Mouse (Mus musculus) layer of hippocampus, postnatal 36 days (tissue): ENCODE measurements at regions not wholly inside any gene's neighbourhood (a gene's known extent, or its start where the extent isn't known, plus 50 kb on each side); places are given as distances from the start of the nearest gene placed in this dataset.

Experiments used
- DNase-seq, 2 experiments: peaks; one replicate each; pipeline ENCODE4 v3.0.0; 2022

DNA sequence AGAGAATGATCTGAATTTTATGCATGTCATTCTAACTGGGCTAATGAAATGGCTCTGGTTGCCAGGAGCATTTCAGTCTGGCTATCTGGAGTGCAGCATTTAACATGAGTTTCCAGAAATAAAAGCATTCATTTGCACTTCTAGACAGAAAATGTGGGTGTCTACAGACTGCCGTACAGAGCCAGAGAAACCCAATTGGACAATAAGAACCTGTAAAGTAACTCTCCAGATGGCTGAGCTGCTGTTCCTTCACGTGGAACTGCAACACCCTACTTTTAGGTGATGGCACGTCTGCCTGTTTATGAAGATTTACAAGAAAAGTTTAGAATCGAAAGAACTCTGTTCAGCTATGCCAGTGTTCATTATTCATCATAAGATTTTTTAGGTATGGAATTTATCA lies 446.0 kb upstream of the Slitrk1 start:
- peak; percentile 2 to 14 for DNase-seq
